Mouse (Mus musculus) MEL (cell line): ENCODE measurements around the gene Acoxl. TPM values are rescaled to one million over a fixed set of nuclear protein-coding genes. Genes with fewer than 3 reads are reported as not detected.

ENCODE experiments used
- DNase-seq: peaks from one replicate; pipeline ENCODE4 v3.0.0; 2011; ENCODE audit warnings: low read depth, low spot score
- H3K27ac ChIP-seq: 2 replicates; pipeline ENCODE4 v1.5.1; 2012; ENCODE audit warnings: low read depth, mild to moderate bottlenecking, control low read depth, low read length, moderate library complexity; ENCODE audit not compliant: control insufficient read depth
- H3K27me3 ChIP-seq, 2 experiments: fragments of 150-350 bp in 1 of 2; sonication (generic) in 1 of 2; 2 replicates each; pipeline ENCODE4 v1.6.1; 2012; ENCODE audit warnings: low read length in 2 of 2, mild to moderate bottlenecking in 2 of 2, improper control_type of control experiment in 1 of 2, moderate library complexity in 1 of 2; ENCODE audit not compliant: insufficient read depth in 2 of 2, control insufficient read depth in 1 of 2
- H3K36me3 ChIP-seq, 2 experiments: 2 replicates each; pipeline ENCODE4 v1.6.1; 2012 to 2014; ENCODE audit warnings: low read length in 2 of 2, improper control_type of control experiment in 1 of 2, inconsistent platforms in 1 of 2, mild to moderate bottlenecking in 1 of 2; ENCODE audit not compliant: insufficient read depth in 2 of 2, control insufficient read depth in 1 of 2
- H3K4me1 ChIP-seq, 2 experiments: fragments of 150-350 bp in 1 of 2; sonication (generic) in 1 of 2; 2 replicates each; pipeline ENCODE4 v1.6.1; 2012; ENCODE audit warnings: low read length in 2 of 2, improper control_type of control experiment in 1 of 2, mild to moderate bottlenecking in 1 of 2; ENCODE audit not compliant: insufficient read depth in 2 of 2, control insufficient read depth in 1 of 2
- H3K4me3 ChIP-seq, 2 experiments: fragments of 150-350 bp in 1 of 2; sonication (generic) in 1 of 2; 2 replicates each; pipeline ENCODE4 v1.5.1; 2012; ENCODE audit warnings: low read depth in 2 of 2, low read length in 2 of 2, mild to moderate bottlenecking in 2 of 2, moderate library complexity in 2 of 2, control low read depth in 1 of 2, improper control_type of control experiment in 1 of 2; ENCODE audit not compliant: control insufficient read depth in 1 of 2, insufficient read depth in 1 of 2
- H3K79me2 ChIP-seq: 2 replicates; pipeline ENCODE4 v1.6.1; 2012; ENCODE audit warnings: mild to moderate bottlenecking, low read length, moderate library complexity; ENCODE audit not compliant: control insufficient read depth, poor library complexity, insufficient read depth
- H3K9ac ChIP-seq: 2 replicates; pipeline ENCODE4 v1.6.1; 2012; ENCODE audit warnings: low read depth, mild to moderate bottlenecking, control low read depth, low read length, moderate library complexity; ENCODE audit not compliant: control insufficient read depth, poor library complexity, severe bottlenecking
- H3K9me3 ChIP-seq: fragments of 150-350 bp; sonication (generic); replicated peaks from 2 replicates; pipeline ENCODE4 v1.6.1; 2012; ENCODE audit warnings: mild to moderate bottlenecking, low read length, improper control_type of control experiment, moderate library complexity; ENCODE audit not compliant: insufficient read depth
- BHLHE40 ChIP-seq: IDR thresholded peaks from 2 replicates; pipeline ENCODE4 v1.6.1; 2012; ENCODE audit warnings: low read depth, mild to moderate bottlenecking, inconsistent platforms, low read length, improper control_type of control experiment, borderline replicate concordance
- CHD1 ChIP-seq: IDR thresholded peaks from 2 replicates; pipeline ENCODE4 v1.6.1; 2012; ENCODE audit warnings: low read depth, mild to moderate bottlenecking, inconsistent platforms, low read length, improper control_type of control experiment
- ELF1 ChIP-seq: IDR thresholded peaks from 2 replicates; pipeline ENCODE4 v1.6.1; 2014; ENCODE audit warnings: low read depth, mild to moderate bottlenecking, inconsistent platforms, low read length, improper control_type of control experiment, moderate library complexity
- EP300 ChIP-seq, 2 experiments: IDR thresholded peaks; 2 replicates each; pipeline ENCODE4 v1.6.1; 2011; ENCODE audit warnings: improper control_type of control experiment in 2 of 2, low read length in 2 of 2, low read depth in 1 of 2, mild to moderate bottlenecking in 1 of 2
- ETS1 ChIP-seq: IDR thresholded peaks from 2 replicates; pipeline ENCODE4 v1.6.1; 2012; ENCODE audit warnings: low read depth, mild to moderate bottlenecking, inconsistent platforms, low read length, improper control_type of control experiment, moderate library complexity
- GATA1 ChIP-seq: IDR thresholded peaks from 2 replicates; pipeline ENCODE4 v1.6.1; 2011; ENCODE audit warnings: low read depth, low read length, improper control_type of control experiment
- HCFC1 ChIP-seq: IDR thresholded peaks from 2 replicates; pipeline ENCODE4 v1.6.1; 2012; ENCODE audit warnings: low read depth, mild to moderate bottlenecking, inconsistent platforms, low read length, improper control_type of control experiment, moderate library complexity
- JUND ChIP-seq: IDR thresholded peaks from 2 replicates; pipeline ENCODE4 v1.6.1; 2011; ENCODE audit warnings: low read depth, mild to moderate bottlenecking, improper control_type of control experiment, low read length
- MAFK ChIP-seq: IDR thresholded peaks from 2 replicates; pipeline ENCODE4 v1.6.1; 2011; ENCODE audit warnings: low read depth, mild to moderate bottlenecking, low read length, improper control_type of control experiment, borderline replicate concordance
- MAX ChIP-seq: IDR thresholded peaks from 2 replicates; pipeline ENCODE4 v1.6.1; 2011; ENCODE audit warnings: low read length, improper control_type of control experiment
- MAZ ChIP-seq: IDR thresholded peaks from 2 replicates; pipeline ENCODE4 v1.6.1; 2012; ENCODE audit warnings: low read depth, mild to moderate bottlenecking, inconsistent platforms, low read length, improper control_type of control experiment
- MEF2A ChIP-seq: IDR thresholded peaks from 2 replicates; pipeline ENCODE4 v1.6.1; 2014; ENCODE audit warnings: low read depth, mild to moderate bottlenecking, inconsistent platforms, low read length, improper control_type of control experiment; ENCODE audit not compliant: poor library complexity, insufficient replicate concordance, severe bottlenecking; ENCODE audit errors: extremely low read depth
- MXI1 ChIP-seq: IDR thresholded peaks from 2 replicates; pipeline ENCODE4 v1.6.1; 2011; ENCODE audit warnings: mild to moderate bottlenecking, low read depth, low read length, improper control_type of control experiment
- MYB ChIP-seq: IDR thresholded peaks from 2 replicates; pipeline ENCODE4 v1.6.1; 2011; ENCODE audit warnings: mild to moderate bottlenecking, low read depth, low read length, improper control_type of control experiment
- NELFE ChIP-seq: IDR thresholded peaks from 2 replicates; pipeline ENCODE4 v1.6.1; 2011; ENCODE audit warnings: low read depth, low read length, improper control_type of control experiment
- POLR2A ChIP-seq, 2 experiments: IDR thresholded peaks; 2 replicates each; pipeline ENCODE4 v1.6.1; 2011 to 2012; ENCODE audit warnings: low read length in 2 of 2, mild to moderate bottlenecking in 2 of 2, control low read depth in 1 of 2, improper control_type of control experiment in 1 of 2, low read depth in 1 of 2, moderate library complexity in 1 of 2; ENCODE audit not compliant: control insufficient read depth in 1 of 2, insufficient read depth in 1 of 2, poor library complexity in 1 of 2
- POLR2AphosphoS2 ChIP-seq: IDR thresholded peaks from 2 replicates; pipeline ENCODE4 v1.6.1; 2011; ENCODE audit warnings: low read length, improper control_type of control experiment
- POLR2AphosphoS5 ChIP-seq: IDR thresholded peaks from 2 replicates; pipeline ENCODE4 v1.6.1; 2012; ENCODE audit warnings: low read depth, borderline replicate concordance, mild to moderate bottlenecking, inconsistent platforms, low read length, moderate library complexity, mixed read lengths
- RCOR1 ChIP-seq: IDR thresholded peaks from 2 replicates; pipeline ENCODE4 v1.6.1; 2012; ENCODE audit warnings: low read depth, mild to moderate bottlenecking, inconsistent platforms, low read length, improper control_type of control experiment
- SIN3A ChIP-seq: IDR thresholded peaks from 2 replicates; pipeline ENCODE4 v1.6.1; 2012; ENCODE audit warnings: low read length, improper control_type of control experiment, inconsistent platforms
- SMC3 ChIP-seq: IDR thresholded peaks from 2 replicates; pipeline ENCODE4 v1.6.1; 2011; ENCODE audit warnings: low read depth, low read length, improper control_type of control experiment
- TAL1 ChIP-seq: IDR thresholded peaks from 2 replicates; pipeline ENCODE4 v1.6.1; 2012; ENCODE audit warnings: mild to moderate bottlenecking, inconsistent platforms, low read length, moderate library complexity, mixed read lengths
- TBP ChIP-seq: IDR thresholded peaks from 2 replicates; pipeline ENCODE4 v1.8.0; 2011; ENCODE audit warnings: low read depth, low read length, improper control_type of control experiment
- TCF12 ChIP-seq: IDR thresholded peaks from 2 replicates; pipeline ENCODE4 v1.6.1; 2014; ENCODE audit warnings: low read depth, mild to moderate bottlenecking, inconsistent platforms, low read length, improper control_type of control experiment, moderate library complexity
- UBTF ChIP-seq: IDR thresholded peaks from 2 replicates; pipeline ENCODE4 v1.6.1; 2012; ENCODE audit warnings: low read depth, mild to moderate bottlenecking, inconsistent platforms, low read length, improper control_type of control experiment, moderate library complexity, borderline replicate concordance; ENCODE audit not compliant: insufficient read depth
- USF1 ChIP-seq: IDR thresholded peaks from 2 replicates; pipeline ENCODE4 v1.6.1; 2014; ENCODE audit warnings: low read depth, mild to moderate bottlenecking, inconsistent platforms, low read length, improper control_type of control experiment, moderate library complexity
- USF2 ChIP-seq, 2 experiments: IDR thresholded peaks; 2 replicates each; pipeline ENCODE4 v1.6.1; 2011 to 2012; ENCODE audit warnings: improper control_type of control experiment in 2 of 2, low read length in 2 of 2, borderline replicate concordance in 1 of 2, inconsistent platforms in 1 of 2, low read depth in 1 of 2, mild to moderate bottlenecking in 1 of 2; ENCODE audit not compliant: insufficient read depth in 1 of 2
- ZC3H11A ChIP-seq: IDR thresholded peaks from 2 replicates; pipeline ENCODE4 v1.6.1; 2012; ENCODE audit warnings: low read depth, mild to moderate bottlenecking, inconsistent platforms, low read length, improper control_type of control experiment
- ZNF384 ChIP-seq: IDR thresholded peaks from 2 replicates; pipeline ENCODE4 v1.6.1; 2012; ENCODE audit warnings: low read depth, mild to moderate bottlenecking, inconsistent platforms, low read length, improper control_type of control experiment
- polyA plus RNA-seq, 2 experiments: library from polyadenylated mRNA; stranded (reverse) in 1 of 2; unstranded in 1 of 2; fragments of >175 nt in 1 of 2; fragments of >200 nt in 1 of 2; gene quantifications; 2 replicates each; pipeline versions ENCODE4 v1.2.1 to v1.2.4; 2012; ENCODE audit warnings: low replicate concordance in 2 of 2, low read depth in 1 of 2; ENCODE audit not compliant: insufficient read length in 2 of 2, insufficient read depth in 1 of 2, missing spikeins in 1 of 2
- total RNA-seq: library from RNA; depleted of rRNA; stranded (reverse); fragments of 300-350 nt; gene quantifications from 2 replicates; pipeline ENCODE4 v1.2.3, GENCODE M21; 2012

The Acoxl gene
- total and polyA plus RNA-seq, 3 experiments: 0.31 to 0.39 TPM; not detected in 1

DNA sequence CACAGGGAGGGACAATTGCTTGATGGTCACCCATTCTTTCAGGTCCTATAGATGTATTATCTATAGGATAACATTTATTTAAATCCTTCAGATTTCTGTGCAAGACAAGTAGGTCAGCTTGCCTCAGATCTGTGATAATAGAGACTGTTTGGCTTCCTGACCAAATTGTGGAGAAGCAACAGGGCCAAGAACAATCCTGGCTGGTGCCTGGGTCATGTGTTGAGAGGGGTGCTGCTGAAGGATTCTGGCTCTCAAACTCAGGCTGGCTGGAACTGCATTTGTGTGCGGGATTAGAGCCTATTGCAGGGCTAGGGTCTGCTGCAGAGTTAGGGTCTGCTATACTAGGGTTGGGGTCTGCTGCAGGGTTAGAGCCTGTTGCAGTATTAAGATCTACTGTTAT lies 153.0 kb downstream of the Acoxl start:
- H3K79me2 ChIP-seq: no peaks in the 10 kb centered on the region
- H3K9ac ChIP-seq: no peak overlapping the region
- TF ChIP-seq ELF1 (no peak), USF2 (IDR thresholded peaks at IDR 0.05; ENCODE audit: borderline replicate concordance in 1 of 2, insufficient read depth in 1 of 2, low read depth in 1 of 2, low read length in 2 of 2) (no peak)
- H3K9me3 ChIP-seq: no peaks in the 10 kb centered on the region
- no peaks in the 10 kb centered on the region for H3K36me3 ChIP-seq
- no peak for DNase-seq
- no peak overlapping the region for H3K4me3 ChIP-seq
- H3K27ac ChIP-seq: no peak overlapping the region
- H3K4me1 ChIP-seq: no peaks in the 10 kb centered on the region
- no peaks in the 10 kb centered on the region; a peak in 1 of 4 replicates for H3K27me3 ChIP-seq

DNA sequence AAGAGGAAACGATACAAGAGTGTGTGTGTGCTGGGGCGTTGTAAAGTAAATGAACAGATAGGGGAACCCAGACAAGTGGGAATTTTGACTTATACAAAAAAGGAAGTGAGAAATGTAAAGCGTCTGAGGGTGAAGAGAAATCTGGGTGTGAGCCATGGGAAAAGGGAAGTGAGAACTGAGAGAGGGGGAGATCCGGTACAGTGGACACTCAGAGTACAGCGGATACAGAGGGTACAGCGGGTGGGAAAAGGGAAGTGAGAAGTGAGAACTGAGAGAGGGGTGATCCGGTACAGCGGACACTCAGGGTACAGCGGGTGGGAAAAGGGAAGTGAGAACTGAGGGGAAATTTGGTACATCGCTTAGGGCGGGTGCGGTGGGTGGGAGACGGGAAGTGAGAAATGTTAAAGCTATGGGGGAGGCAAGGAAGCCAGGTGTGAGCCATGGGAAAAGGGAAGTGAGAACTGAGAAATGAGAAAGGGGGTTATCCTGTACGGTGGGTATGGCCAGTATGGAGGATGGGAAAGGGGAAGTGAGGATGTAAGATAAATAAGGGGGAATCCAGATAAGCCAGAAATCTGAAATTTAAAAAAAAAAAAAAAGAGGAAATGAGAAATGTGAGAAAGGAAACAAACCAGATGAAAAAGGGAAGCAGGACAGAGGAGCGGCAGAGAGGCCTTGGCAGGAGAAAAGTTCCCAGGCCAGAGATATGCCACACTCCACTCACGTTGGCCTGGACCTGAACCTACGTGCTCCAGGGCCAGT lies 170.2 kb downstream of the Acoxl start:
- Histone ChIP-seq H3K4me3 (no peak overlapping the region), H3K79me2 (no peaks in the 10 kb centered on the region), H3K9ac (no peak overlapping the region), H3K27me3 (no peaks in the 10 kb centered on the region), H3K4me1 (peaks cover 2 to 3% of the 10 kb centered on the region in 2 experiments; a peak in 2 of 4 replicates), H3K36me3 (peaks cover 0 to 2% of the 10 kb centered on the region in 2 experiments; a peak in 1 of 4 replicates), H3K9me3 (no peaks in the 10 kb centered on the region), H3K27ac (peak overlapping the region; percentile 65)
- DNase-seq: peak; percentile 91
- TF ChIP-seq CHD1 (no peak), ZC3H11A (no peak), POLR2AphosphoS5 (no peak), MEF2A (no peak), USF1 (no peak), UBTF (no peak), ETS1 (peak; percentile 80), SMC3 (peak; percentile 13; the same call in 1 of the 2 replicates), POLR2AphosphoS2 (no peak), JUND (no peak), GATA1 (peak; percentile 86), MXI1 (peak; percentile 72), POLR2A (IDR thresholded peaks at IDR 0.05; ENCODE audit: control insufficient read depth in 1 of 2, insufficient read depth in 1 of 2, low read depth in 1 of 2, low read length in 2 of 2, poor library complexity in 1 of 2) (no peak), TAL1 (peak; percentile 3; the same call in 1 of the 2 replicates), TCF12 (peak; percentile 43; the same call in 1 of the 2 replicates), NELFE (0 out of 2 replicates have a peak, but pooled peaks have one; percentile 21), TBP (no peak), ZNF384 (peak; percentile 94), HCFC1 (no peak), USF2 (IDR thresholded peaks at IDR 0.05; ENCODE audit: borderline replicate concordance in 1 of 2, insufficient read depth in 1 of 2, low read depth in 1 of 2, low read length in 2 of 2) (no peak), SIN3A (0 out of 2 replicates have a peak, but pooled peaks have one; percentile 16), MAFK (peak; percentile 38; the same call in 1 of the 2 replicates), RCOR1 (peak; percentile 90), MYB (peak; percentile 32; the same call in 1 of the 2 replicates), MAX (peak; percentile 36; the same call in 1 of the 2 replicates), BHLHE40 (peak; percentile 70), MAZ (peak; percentile 69), EP300 (IDR thresholded peaks at IDR 0.05; ENCODE audit: low read depth in 1 of 2, low read length in 2 of 2) (peak; percentile 87 to 89), ELF1 (peak; percentile 28; the same call in 1 of the 2 replicates)
